Mouse (Mus musculus): ENCODE results near the gene Ift52.
A peak's percentile ranks its signal among the peaks of the same experiment; 100 is the strongest.

DNA sequence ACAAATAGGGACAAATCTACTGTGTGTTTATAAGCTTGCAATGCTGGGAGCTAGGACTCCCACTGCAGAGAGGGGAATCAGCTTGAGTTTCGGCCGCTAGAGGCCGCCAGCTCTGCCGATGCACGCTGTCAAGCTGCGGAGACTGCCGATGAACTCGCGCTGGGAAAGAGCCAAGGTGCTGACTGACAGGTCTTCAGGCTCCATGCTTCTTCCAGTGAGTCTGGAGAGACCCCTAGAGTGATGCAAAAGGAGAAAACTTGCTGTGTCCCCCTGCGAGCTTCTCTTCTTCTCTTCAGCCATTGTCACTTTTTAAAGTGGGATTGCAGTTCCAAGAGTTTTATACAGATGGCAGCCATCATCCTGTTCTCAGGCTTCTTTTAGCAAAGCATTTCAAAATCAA lies 31.0 kb downstream of the Ift52 start:
- no peak for TF ChIP-seq POLR2A (IDR thresholded peaks at IDR 0.05; ENCODE audit: low read depth, low read length)
- TF ChIP-seq CTCF (conservative IDR thresholded peaks at IDR 0.05; ENCODE audit: insufficient read depth, insufficient read length, low read depth, low read length) = peak; percentile 88
